Mouse (Mus musculus): ENCODE data around the gene Cldn10. TPM values are rescaled to one million over a fixed set of nuclear protein-coding genes. Genes with fewer than 3 reads are reported as not detected.
A peak's percentile ranks its signal among the peaks of the same experiment; 100 is the strongest.
"Not testable (repeated sequence)": the region's sequence is repeated elsewhere in the genome, so short reads cannot be mapped to it uniquely, and the experiment has no call there.

Cldn10 gene
- polyA plus RNA-seq, 1 experiment from 2014 or later: 60.4 TPM

DNA sequence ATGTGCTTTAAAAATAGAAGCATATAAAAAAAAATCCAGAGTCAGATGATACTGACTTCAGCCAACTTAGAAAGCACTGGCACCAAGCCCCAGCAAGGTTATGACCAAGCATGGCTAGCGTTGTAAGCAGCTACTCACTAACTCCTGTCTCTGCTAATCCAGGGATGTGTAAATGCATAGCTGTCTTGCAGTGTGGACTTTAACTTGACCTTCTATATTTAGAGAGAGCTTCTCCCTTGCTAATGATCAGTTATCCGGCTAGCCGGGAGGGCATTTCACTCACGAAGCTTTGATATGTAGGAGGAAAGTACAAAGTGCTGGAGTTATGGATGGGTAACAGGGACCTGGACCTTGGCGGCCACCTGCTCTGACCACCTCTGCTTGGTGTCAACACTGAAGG, 19.9 kb downstream of the Cldn10 start:
- H3K4me1 ChIP-seq (ENCODE audit: control insufficient read depth, insufficient read depth, low read length): no peaks in the 10 kb centered on the region
- no peaks in the 10 kb centered on the region for H3K9me3 ChIP-seq (replicated peaks; ENCODE audit: control insufficient read depth, low read length)
- H3K27me3 ChIP-seq (ENCODE audit: control insufficient read depth, insufficient read depth, low read length): no peaks in the 10 kb centered on the region
- ATAC-seq (ENCODE audit: insufficient read depth, low FRiP score): no peak
- H3K4me3 ChIP-seq (replicated peaks; ENCODE audit: low read length): no peak overlapping the region
- WGBS: 77% methylated on average over 5 of the region's 5 CpGs
- no peak overlapping the region for H3K27ac ChIP-seq (ENCODE audit: low read length)
- no peak overlapping the region for H3K4me2 ChIP-seq (ENCODE audit: low read depth, low read length)
- no peak overlapping the region for H3K9ac ChIP-seq (ENCODE audit: low read length)
- no peaks in the 10 kb centered on the region for H3K36me3 ChIP-seq (ENCODE audit: control insufficient read depth, insufficient read depth, low read length)

- not testable (repeated sequence) for H3K4me2 ChIP-seq (ENCODE audit: low read depth, low read length); H3K9me3 ChIP-seq (replicated peaks; ENCODE audit: control insufficient read depth, low read length); H3K4me1 ChIP-seq (ENCODE audit: control insufficient read depth, insufficient read depth, low read length); H3K27me3 ChIP-seq (ENCODE audit: control insufficient read depth, insufficient read depth, low read length); H3K4me3 ChIP-seq (replicated peaks; ENCODE audit: low read length); ATAC-seq (ENCODE audit: insufficient read depth, low FRiP score); H3K9ac ChIP-seq (ENCODE audit: low read length); H3K36me3 ChIP-seq (ENCODE audit: control insufficient read depth, insufficient read depth, low read length); H3K27ac ChIP-seq (ENCODE audit: low read length)
- 67% methylated on average over 2 of the region's 2 CpGs for WGBS
Measured at GRCm38 (mm10) chr14:118808183-118808582, 20.5 kb downstream of the Cldn10 start.

DNA sequence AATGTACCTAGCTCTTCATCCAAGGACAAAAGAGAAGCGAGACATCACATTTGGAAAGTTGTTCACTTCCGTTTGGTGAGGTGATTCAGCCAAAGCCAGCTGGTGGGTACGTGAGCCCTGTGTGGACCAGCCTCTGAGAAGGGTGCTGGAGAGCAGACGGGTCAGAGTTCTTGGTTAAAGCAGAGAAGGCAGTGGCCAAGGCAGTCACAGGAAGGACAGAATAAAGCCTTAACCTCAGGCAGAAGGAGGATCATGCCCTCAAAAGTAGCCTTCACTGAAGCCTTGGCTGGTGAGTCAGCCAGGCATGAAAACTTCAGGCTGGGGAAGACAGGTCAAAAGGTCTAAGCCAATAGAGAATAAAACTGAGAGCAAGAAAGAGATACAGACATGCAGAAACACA, 22.0 kb downstream of the Cldn10 start:
- H3K4me2 ChIP-seq (ENCODE audit: low read depth, low read length): no peak overlapping the region
- no peaks in the 10 kb centered on the region for H3K9me3 ChIP-seq (replicated peaks; ENCODE audit: control insufficient read depth, low read length)
- no peak overlapping the region for H3K9ac ChIP-seq (ENCODE audit: low read length)
- no peak overlapping the region for H3K27ac ChIP-seq (ENCODE audit: low read length)
- 75% methylated on average over 4 of the region's 4 CpGs for WGBS
- no peak for ATAC-seq (ENCODE audit: insufficient read depth, low FRiP score)
- no peaks in the 10 kb centered on the region for H3K36me3 ChIP-seq (ENCODE audit: control insufficient read depth, insufficient read depth, low read length)
- H3K27me3 ChIP-seq (ENCODE audit: control insufficient read depth, insufficient read depth, low read length): no peaks in the 10 kb centered on the region
- no peak overlapping the region for H3K4me3 ChIP-seq (replicated peaks; ENCODE audit: low read length)
- no peaks in the 10 kb centered on the region for H3K4me1 ChIP-seq (ENCODE audit: control insufficient read depth, insufficient read depth, low read length)

DNA sequence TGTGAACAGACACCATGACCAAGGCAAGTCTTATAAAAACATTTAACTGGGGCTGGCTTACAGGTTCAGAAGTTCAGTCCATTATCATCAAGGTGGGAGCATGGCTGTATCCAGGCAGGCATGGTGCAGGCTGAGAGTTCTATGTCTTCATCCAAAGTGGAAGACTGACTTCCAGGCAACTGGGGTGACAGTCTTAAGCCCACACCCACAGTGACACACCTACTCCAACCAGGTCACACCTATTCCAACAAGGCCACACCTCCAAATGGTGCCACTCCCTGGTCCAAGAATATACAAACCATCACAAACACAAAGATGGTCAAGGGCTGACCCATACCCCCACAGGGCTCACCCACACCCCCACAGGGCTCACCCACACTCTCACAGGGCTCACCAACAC, 23.5 kb downstream of the Cldn10 start:
- not testable (repeated sequence) for H3K9me3 ChIP-seq (replicated peaks; ENCODE audit: control insufficient read depth, low read length); H3K4me1 ChIP-seq (ENCODE audit: control insufficient read depth, insufficient read depth, low read length); H3K4me2 ChIP-seq (ENCODE audit: low read depth, low read length); H3K4me3 ChIP-seq (replicated peaks; ENCODE audit: low read length); H3K9ac ChIP-seq (ENCODE audit: low read length); H3K27me3 ChIP-seq (ENCODE audit: control insufficient read depth, insufficient read depth, low read length); H3K27ac ChIP-seq (ENCODE audit: low read length); ATAC-seq (ENCODE audit: insufficient read depth, low FRiP score); H3K36me3 ChIP-seq (ENCODE audit: control insufficient read depth, insufficient read depth, low read length)

- H3K27me3 ChIP-seq (ENCODE audit: control insufficient read depth, insufficient read depth, low read length): no peaks in the 10 kb centered on the region
- no peaks in the 10 kb centered on the region for H3K4me1 ChIP-seq (ENCODE audit: control insufficient read depth, insufficient read depth, low read length)
- ATAC-seq (ENCODE audit: insufficient read depth, low FRiP score): no peak
- H3K9me3 ChIP-seq (replicated peaks; ENCODE audit: control insufficient read depth, low read length): no peaks in the 10 kb centered on the region
- no peak overlapping the region for H3K4me2 ChIP-seq (ENCODE audit: low read depth, low read length)
- no peak overlapping the region for H3K9ac ChIP-seq (ENCODE audit: low read length)
- no peak overlapping the region for H3K27ac ChIP-seq (ENCODE audit: low read length)
- H3K4me3 ChIP-seq (replicated peaks; ENCODE audit: low read length): no peak overlapping the region
- 61% methylated on average over 7 of the region's 7 CpGs for WGBS
- H3K36me3 ChIP-seq (ENCODE audit: control insufficient read depth, insufficient read depth, low read length): no peaks in the 10 kb centered on the region
Measured at GRCm38 (mm10) chr14:118813111-118813510, 25.4 kb downstream of the Cldn10 start.

GRCm38 (mm10) chr14:118816503-118816902, 28.8 kb downstream of the Cldn10 start:
- WGBS: 19% methylated on average over 4 of the region's 4 CpGs
- no peak overlapping the region for H3K27ac ChIP-seq (ENCODE audit: low read length)
- H3K27me3 ChIP-seq (ENCODE audit: control insufficient read depth, insufficient read depth, low read length): no peaks in the 10 kb centered on the region
- H3K36me3 ChIP-seq (ENCODE audit: control insufficient read depth, insufficient read depth, low read length): no peaks in the 10 kb centered on the region
- H3K4me1 ChIP-seq (ENCODE audit: control insufficient read depth, insufficient read depth, low read length): no peaks in the 10 kb centered on the region
- no peak for ATAC-seq (ENCODE audit: insufficient read depth, low FRiP score)
- no peaks in the 10 kb centered on the region for H3K9me3 ChIP-seq (replicated peaks; ENCODE audit: control insufficient read depth, low read length)
- H3K4me3 ChIP-seq (replicated peaks; ENCODE audit: low read length): no peak overlapping the region
- no peak overlapping the region for H3K4me2 ChIP-seq (ENCODE audit: low read depth, low read length)
- no peak overlapping the region for H3K9ac ChIP-seq (ENCODE audit: low read length)

DNA sequence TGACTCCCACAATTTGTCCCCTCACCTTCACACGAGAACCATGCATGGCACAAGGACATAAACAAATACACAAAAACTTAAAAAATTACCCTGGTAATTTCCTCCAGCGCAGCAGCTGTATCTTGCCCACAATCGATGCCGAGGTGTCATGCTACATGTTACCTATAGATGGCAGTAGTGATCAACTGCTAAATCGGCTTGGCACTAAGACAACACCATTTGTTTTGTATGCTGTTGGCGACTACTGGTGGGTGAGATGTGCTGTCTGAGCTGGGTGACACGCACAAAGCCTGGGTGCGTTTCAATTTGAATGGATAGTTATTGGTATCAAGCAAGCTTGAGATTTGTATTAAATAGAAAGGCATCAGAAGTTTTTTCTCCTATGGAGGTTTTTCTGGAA, 32.4 kb downstream of the Cldn10 start:
- H3K27ac ChIP-seq (ENCODE audit: low read length): no peak overlapping the region
- H3K36me3 ChIP-seq (ENCODE audit: control insufficient read depth, insufficient read depth, low read length): no peaks in the 10 kb centered on the region
- no peaks in the 10 kb centered on the region for H3K9me3 ChIP-seq (replicated peaks; ENCODE audit: control insufficient read depth, low read length)
- no peaks in the 10 kb centered on the region for H3K27me3 ChIP-seq (ENCODE audit: control insufficient read depth, insufficient read depth, low read length)
- ATAC-seq (ENCODE audit: insufficient read depth, low FRiP score): no peak
- H3K9ac ChIP-seq (ENCODE audit: low read length): no peak overlapping the region
- WGBS: 12% methylated on average over 8 of the region's 8 CpGs
- H3K4me2 ChIP-seq (ENCODE audit: low read depth, low read length): no peak overlapping the region
- H3K4me1 ChIP-seq (ENCODE audit: control insufficient read depth, insufficient read depth, low read length): no peaks in the 10 kb centered on the region
- H3K4me3 ChIP-seq (replicated peaks; ENCODE audit: low read length): no peak overlapping the region

DNA sequence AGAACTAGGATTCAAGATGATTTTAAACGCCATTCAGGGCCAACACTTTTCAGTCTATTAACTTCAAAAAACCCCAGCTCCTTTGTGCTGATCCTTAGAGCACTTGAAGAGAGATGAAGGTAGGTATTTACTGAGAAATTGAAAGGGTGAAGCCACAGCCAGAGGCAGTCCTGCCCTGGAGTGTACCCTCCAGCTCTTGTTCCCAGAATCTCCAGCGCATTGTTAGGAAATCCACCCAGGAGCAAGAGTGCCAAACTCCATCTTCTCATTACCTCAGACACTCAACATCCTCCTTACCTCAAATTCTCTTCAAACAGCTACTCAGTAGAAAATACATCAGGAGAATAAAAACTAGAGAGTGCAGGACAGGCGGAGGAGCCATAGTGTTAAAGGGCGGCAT, 35.1 kb downstream of the Cldn10 start:
- no peak overlapping the region for H3K4me2 ChIP-seq (ENCODE audit: low read depth, low read length)
- H3K27ac ChIP-seq (ENCODE audit: low read length): no peak overlapping the region
- H3K9ac ChIP-seq (ENCODE audit: low read length): no peak overlapping the region
- no peaks in the 10 kb centered on the region for H3K36me3 ChIP-seq (ENCODE audit: control insufficient read depth, insufficient read depth, low read length)
- H3K4me1 ChIP-seq (ENCODE audit: control insufficient read depth, insufficient read depth, low read length): peaks cover 7% of the 10 kb centered on the region
- H3K27me3 ChIP-seq (ENCODE audit: control insufficient read depth, insufficient read depth, low read length): no peaks in the 10 kb centered on the region
- no peak overlapping the region for H3K4me3 ChIP-seq (replicated peaks; ENCODE audit: low read length)
- 87% methylated on average over 4 of the region's 4 CpGs for WGBS
- no peaks in the 10 kb centered on the region for H3K9me3 ChIP-seq (replicated peaks; ENCODE audit: control insufficient read depth, low read length)
- no peak for ATAC-seq (ENCODE audit: insufficient read depth, low FRiP score)

DNA sequence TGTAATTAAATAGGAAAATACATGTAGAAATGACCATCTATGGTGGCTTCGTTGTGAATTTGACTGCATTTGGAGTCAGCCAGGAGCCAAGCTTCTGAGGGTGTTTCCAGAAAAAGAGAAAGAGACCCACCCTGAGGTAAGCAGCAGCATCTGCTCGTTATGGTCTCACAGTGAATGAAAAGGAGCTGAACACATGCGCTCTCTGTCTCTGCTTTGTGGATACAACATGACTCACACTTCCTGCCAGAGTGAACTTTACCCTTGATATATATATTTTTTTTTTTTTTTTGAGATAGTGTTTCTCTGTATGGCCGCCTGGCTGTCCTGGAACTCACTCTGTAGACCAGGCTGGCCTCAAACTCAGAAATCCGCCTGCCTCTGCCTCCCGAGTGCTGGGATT, 35.6 kb downstream of the Cldn10 start:
- peaks cover 11% of the 10 kb centered on the region for H3K4me1 ChIP-seq (ENCODE audit: control insufficient read depth, insufficient read depth, low read length)
- no peaks in the 10 kb centered on the region for H3K36me3 ChIP-seq (ENCODE audit: control insufficient read depth, insufficient read depth, low read length)
- ATAC-seq (ENCODE audit: insufficient read depth, low FRiP score): no peak
- H3K9me3 ChIP-seq (replicated peaks; ENCODE audit: control insufficient read depth, low read length): no peaks in the 10 kb centered on the region
- no peak overlapping the region for H3K4me2 ChIP-seq (ENCODE audit: low read depth, low read length)
- no peak overlapping the region for H3K4me3 ChIP-seq (replicated peaks; ENCODE audit: low read length)
- H3K27me3 ChIP-seq (ENCODE audit: control insufficient read depth, insufficient read depth, low read length): no peaks in the 10 kb centered on the region
- H3K9ac ChIP-seq (ENCODE audit: low read length): no peak overlapping the region
- 64% methylated on average over 6 of the region's 6 CpGs for WGBS
- H3K27ac ChIP-seq (ENCODE audit: low read length): no peak overlapping the region

DNA sequence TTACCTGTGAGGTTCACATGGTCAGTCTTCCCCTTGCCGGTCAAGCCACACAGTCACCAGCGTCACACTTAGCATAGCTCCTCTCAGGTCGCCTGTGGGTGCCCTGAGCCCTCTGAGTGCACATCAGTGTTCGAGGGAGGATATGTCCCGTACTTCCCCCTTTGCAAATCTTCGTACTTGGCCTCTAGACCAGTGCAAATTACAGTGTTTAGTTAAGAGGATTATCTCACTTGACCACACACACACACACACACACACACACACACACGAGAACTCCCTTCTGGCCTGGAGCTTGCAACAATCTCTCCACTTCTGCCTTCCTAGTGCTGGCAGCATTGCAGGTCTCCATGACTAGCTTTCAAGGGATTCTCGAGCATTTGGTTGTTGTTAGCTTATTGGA, 38.6 kb downstream of the Cldn10 start:
- 62% methylated on average over 8 of the region's 8 CpGs for WGBS
- Histone ChIP-seq H3K36me3 (ENCODE audit: control insufficient read depth, insufficient read depth, low read length) (no peaks in the 10 kb centered on the region), H3K27me3 (ENCODE audit: control insufficient read depth, insufficient read depth, low read length) (no peaks in the 10 kb centered on the region)

More for the DNA sequence above, 38.6 kb downstream of the Cldn10 start:
- H3K27ac ChIP-seq (ENCODE audit: low read length): no peak overlapping the region
- H3K4me2 ChIP-seq (ENCODE audit: low read depth, low read length): no peak overlapping the region
- peak; percentile 25; the same call in 1 of the 2 replicates for ATAC-seq (ENCODE audit: insufficient read depth, low FRiP score)
- H3K4me3 ChIP-seq (replicated peaks; ENCODE audit: low read length): no peak overlapping the region
- peaks cover 11% of the 10 kb centered on the region for H3K4me1 ChIP-seq (ENCODE audit: control insufficient read depth, insufficient read depth, low read length)
- H3K9me3 ChIP-seq (replicated peaks; ENCODE audit: control insufficient read depth, low read length): no peaks in the 10 kb centered on the region
- H3K9ac ChIP-seq (ENCODE audit: low read length): no peak overlapping the region
